Mouse (Mus musculus): ENCODE data around the gene Aven.

Gene Aven

GRCm38 (mm10) chr2:112669461-112669860, 176.7 kb downstream of the Aven start:
- no peak for DNase-seq (ENCODE audit: low read depth, low spot score)

GRCm38 (mm10) chr2:112676175-112676574, 183.4 kb downstream of the Aven start:
- DNase-seq (ENCODE audit: low read depth, low spot score), result no peak

GRCm38 (mm10) chr2:112676721-112677120, 184.0 kb downstream of the Aven start:
- DNase-seq (ENCODE audit: low read depth, low spot score), result no peak

- DNase-seq (ENCODE audit: low read depth, low spot score), result no peak
Observed at GRCm38 (mm10) chr2:112677246-112677645, 184.5 kb downstream of the Aven start.

- DNase-seq (ENCODE audit: low read depth, low spot score), result no peak
Observed at GRCm38 (mm10) chr2:112681817-112682216, 189.1 kb downstream of the Aven start.

Data from mesoderm, embryonic 11.5 days (tissue).